Mouse (Mus musculus): ENCODE results near the gene Cldn15.

- no peak for TF ChIP-seq CTCF (IDR thresholded peaks at IDR 0.05; ENCODE audit: control insufficient read depth, insufficient read depth, insufficient read length)
- no peak for TF ChIP-seq USF1 (IDR thresholded peaks at IDR 0.05; ENCODE audit: low read depth)
- TF ChIP-seq CEBPB (IDR thresholded peaks at IDR 0.05; ENCODE audit: low read depth), result no peak
Observed at GRCm38 (mm10) chr5:136984828-136985227, 18.4 kb downstream of the Cldn15 start.

Data from C2C12 (cell line).